18 mouse cellular contexts compared by ENCODE assay signal in genomic region chr10:17545291-17545690, GRCm38 (mm10).
A peak's percentile ranks its signal among the peaks of the same experiment; 100 is the strongest.
DNase-seq lines count a peak whose midpoint lies in the region; ATAC-seq lines count a peak whose summit lies in the region.
"Had no signal": no experiment of that assay in that cellular context is flagged by ENCODE, and none has a peak within 500 bp of the region (broad histone marks: within the 10 kb centered on the region; RNA-seq: fewer than 3 reads in every experiment).

No protein-coding gene starts in this region.

- H3K4me1 ChIP-seq in heart, embryonic 11.5 days (ENCODE audit: control insufficient read depth, insufficient read depth, low read length), result peaks cover 8% of the 10 kb centered on the region
- H3K4me1 ChIP-seq in liver, embryonic 12.5 days, result peaks cover 20% of the 10 kb centered on the region
- H3K4me1 ChIP-seq: forebrain, embryonic 13.5 days; hindbrain, embryonic 15.5 days had no signal

- no peaks in the 10 kb centered on the region for H3K9me3 ChIP-seq in heart, embryonic 11.5 days (replicated peaks; ENCODE audit: control insufficient read depth, low read length)
- no peaks in the 10 kb centered on the region for H3K9me3 ChIP-seq in liver, embryonic 12.5 days (replicated peaks)
- H3K9me3 ChIP-seq: embryonic facial prominence, embryonic 10.5 days; forebrain, embryonic 13.5 days; heart, embryonic 10.5 days; heart, embryonic 15.5 days; hindbrain, embryonic 15.5 days had no signal

- H3K36me3 ChIP-seq in heart, embryonic 11.5 days (ENCODE audit: control insufficient read depth, insufficient read depth, low read length), result no peaks in the 10 kb centered on the region
- H3K36me3 ChIP-seq in liver, embryonic 12.5 days, result no peaks in the 10 kb centered on the region
- H3K36me3 ChIP-seq: embryonic facial prominence, embryonic 10.5 days; heart, embryonic 10.5 days; heart, embryonic 15.5 days; hindbrain, embryonic 15.5 days had no signal

- DNase-seq in gastrocnemius, postnatal 14 days, result peak; percentile 27
- DNase-seq in gastrocnemius, postnatal 4 days (ENCODE audit: low spot score in 2 of 2), result no peak
- DNase-seq in heart, postnatal 14 days, result peak; percentile 30 to 46
- DNase-seq in MN1 (ENCODE audit: low spot score) (peak; percentile 25), NIH3T3 (ENCODE audit: low read depth) (peak; percentile 37)
- DNase-seq: cerebellum, adult 2 months; cerebellum, postnatal 10 days; forebrain, postnatal 0 days; gastrocnemius, postnatal 10 days; kidney, adult 2 months had no signal

- H3K9ac ChIP-seq in heart, embryonic 11.5 days (ENCODE audit: low read depth, low read length), result no peak overlapping the region
- H3K9ac ChIP-seq in liver, embryonic 12.5 days, result no peak overlapping the region
- H3K9ac ChIP-seq: forebrain, embryonic 13.5 days; forebrain, postnatal 0 days; heart, embryonic 15.5 days; hindbrain, embryonic 15.5 days had no signal

- intact Hi-C loops in gastrocnemius, postnatal 14 days (cut with DNase I; ENCODE audit: low total_unique reads), result no loop called here
- intact Hi-C loops in heart, postnatal 14 days (cut with DNase I), result no loop called here

- no peak overlapping the region for H3K4me3 ChIP-seq in heart, embryonic 11.5 days (ENCODE audit: low read depth, low read length)
- H3K4me3 ChIP-seq in liver, embryonic 12.5 days, result no peak overlapping the region
- H3K4me3 ChIP-seq: embryonic facial prominence, embryonic 10.5 days; forebrain, embryonic 13.5 days; heart, embryonic 10.5 days; heart, embryonic 15.5 days; hindbrain, embryonic 15.5 days had no signal

- H3K4me2 ChIP-seq in heart, embryonic 11.5 days, result no peak overlapping the region
- no peak overlapping the region for H3K4me2 ChIP-seq in liver, embryonic 12.5 days
- H3K4me2 ChIP-seq: forebrain, embryonic 13.5 days; heart, embryonic 15.5 days; hindbrain, embryonic 15.5 days had no signal

- H3K27me3 ChIP-seq in heart, embryonic 11.5 days (ENCODE audit: control insufficient read depth, insufficient read depth, low read length), result no peaks in the 10 kb centered on the region
- H3K27me3 ChIP-seq in liver, embryonic 12.5 days (replicated peaks), result no peaks in the 10 kb centered on the region; the same call in 1 of the 2 replicates
- H3K27me3 ChIP-seq: forebrain, embryonic 13.5 days; heart, embryonic 15.5 days; hindbrain, embryonic 15.5 days had no signal

- no peak overlapping the region for H3K27ac ChIP-seq in heart, embryonic 11.5 days (ENCODE audit: low read depth, low read length)
- no peak overlapping the region for H3K27ac ChIP-seq in liver, embryonic 12.5 days
- H3K27ac ChIP-seq: embryonic facial prominence, embryonic 10.5 days; forebrain, embryonic 13.5 days; heart, embryonic 10.5 days; heart, embryonic 15.5 days; hindbrain, embryonic 15.5 days had no signal

- ATAC-seq in heart, embryonic 11.5 days (replicated peaks; ENCODE audit: insufficient number of reproducible peaks, low FRiP score, low TSS enrichment), result no peak
- ATAC-seq in liver, embryonic 12.5 days, result no peak
- ATAC-seq: forebrain, embryonic 13.5 days; forebrain, postnatal 0 days; intestine, embryonic 16.5 days had no signal

Comparison
In these comparisons a context has a peak if more than half of its experiments do, and no peak if none do; other contexts are left out.
1. DNase-seq: peak in gastrocnemius, postnatal 14 days (single experiment), heart, postnatal 14 days (2 of 2), MN1 (single experiment) and NIH3T3 (single experiment); none in gastrocnemius, postnatal 4 days (0 of 2).